Mouse (Mus musculus) thymus, adult 2 months (tissue): ENCODE data around the gene Golph3. TPM values are rescaled to one million over a fixed set of nuclear protein-coding genes. Genes with fewer than 3 reads are reported as not detected.
A peak's percentile ranks its signal among the peaks of the same experiment; 100 is the strongest.

Source experiments
- DNase-seq: peaks from one replicate; pipeline ENCODE4 v3.0.0; 2021
- H3K27ac ChIP-seq: fragments of 200-500 bp; 2 replicates; pipeline ENCODE4 v1.5.1; 2012; ENCODE audit warnings: low read length, control low read depth; ENCODE audit not compliant: control insufficient read depth, insufficient read depth
- H3K27me3 ChIP-seq: fragments of 200-500 bp; 2 replicates; pipeline ENCODE4 v1.6.1; 2012; ENCODE audit warnings: mild to moderate bottlenecking, low read length, moderate library complexity, mixed read lengths; ENCODE audit not compliant: control insufficient read depth, insufficient read depth
- H3K36me3 ChIP-seq: fragments of 200-500 bp; 2 replicates; pipeline ENCODE4 v1.6.1; 2012; ENCODE audit warnings: mild to moderate bottlenecking, low read length, moderate library complexity; ENCODE audit not compliant: control insufficient read depth, insufficient read depth
- H3K4me1 ChIP-seq: fragments of 200-500 bp; replicated peaks from 2 replicates; pipeline ENCODE4 v1.6.1; 2012; ENCODE audit warnings: low read length; ENCODE audit not compliant: control insufficient read depth, insufficient read depth
- H3K4me3 ChIP-seq: fragments of 200-500 bp; 2 replicates; pipeline ENCODE4 v1.5.1; 2012; ENCODE audit warnings: mild to moderate bottlenecking, low read length, control low read depth, moderate library complexity; ENCODE audit not compliant: control insufficient read depth, insufficient read depth
- CTCF ChIP-seq: fragments of 200-500 bp; IDR thresholded peaks from 2 replicates; pipeline ENCODE4 v1.5.1; 2012; ENCODE audit warnings: mild to moderate bottlenecking, control low read depth, low read length, moderate library complexity, borderline replicate concordance; ENCODE audit not compliant: control insufficient read depth, poor library complexity, insufficient read depth; ENCODE audit errors: extremely low read depth
- POLR2A ChIP-seq: fragments of 200-500 bp; IDR thresholded peaks from 2 replicates; pipeline ENCODE4 v1.6.1; 2012; ENCODE audit warnings: mild to moderate bottlenecking, low read length, control low read depth, moderate library complexity; ENCODE audit not compliant: control insufficient read depth, poor library complexity, insufficient read depth; ENCODE audit errors: extremely low read depth
- WGBS: fragments of 180-500 bp; shearing (Covaris S2); methylation state at CpG from one replicate; pipeline ENCODE4 v1.1.7; 2018; 5-methylcytosine and 5-hydroxymethylcytosine counted together
- polyA plus RNA-seq: library from polyadenylated mRNA; depleted of rRNA; stranded (reverse); fragments of >200 nt; gene quantifications from 2 replicates; pipeline ENCODE4 v1.2.3, GENCODE M21; 2012

The Golph3 gene
- polyA plus RNA-seq, 1 experiment = 95.5 TPM

DNA sequence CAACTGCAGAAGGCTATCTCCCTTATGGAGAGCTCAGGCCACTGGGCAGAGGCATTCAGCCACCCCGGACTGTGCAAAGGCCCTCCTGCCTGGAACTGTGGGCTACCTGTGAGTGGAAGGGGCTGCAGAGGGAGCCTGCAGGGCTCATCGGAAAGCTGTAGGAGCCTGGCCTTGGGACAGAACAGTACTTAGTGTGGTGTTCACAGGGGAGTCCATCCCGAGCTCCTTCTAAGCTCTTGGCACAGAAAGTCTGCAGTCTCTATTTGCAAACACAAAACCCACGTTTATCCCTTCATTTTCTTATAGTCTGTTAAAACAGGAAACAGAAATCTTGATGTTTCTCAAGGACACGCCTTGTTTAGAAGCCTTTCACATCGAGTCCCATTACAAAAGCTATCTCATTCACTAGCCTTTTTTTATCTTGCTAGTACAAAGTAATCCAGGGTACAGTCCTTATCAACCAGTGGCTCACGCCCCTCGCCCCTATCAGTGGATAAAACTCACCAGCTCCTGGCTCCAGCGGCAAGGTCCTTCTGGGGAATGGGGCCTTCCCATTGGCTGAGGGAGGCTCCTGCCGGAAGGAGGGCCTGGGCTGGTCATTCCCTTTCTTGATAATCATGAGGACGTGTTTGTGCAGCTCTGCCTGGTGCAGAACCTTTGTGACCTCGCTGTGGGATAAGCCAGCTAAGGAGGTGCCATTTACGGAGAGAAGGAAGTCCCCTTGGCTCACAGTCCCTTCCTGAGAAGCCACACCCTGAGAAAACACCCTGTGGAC is 46.2 kb downstream of the Golph3 start:
- WGBS = 82% methylated on average over 13 of the region's 13 CpGs
- no peak overlapping the region for H3K27ac ChIP-seq
- DNase-seq = no peak

DNA sequence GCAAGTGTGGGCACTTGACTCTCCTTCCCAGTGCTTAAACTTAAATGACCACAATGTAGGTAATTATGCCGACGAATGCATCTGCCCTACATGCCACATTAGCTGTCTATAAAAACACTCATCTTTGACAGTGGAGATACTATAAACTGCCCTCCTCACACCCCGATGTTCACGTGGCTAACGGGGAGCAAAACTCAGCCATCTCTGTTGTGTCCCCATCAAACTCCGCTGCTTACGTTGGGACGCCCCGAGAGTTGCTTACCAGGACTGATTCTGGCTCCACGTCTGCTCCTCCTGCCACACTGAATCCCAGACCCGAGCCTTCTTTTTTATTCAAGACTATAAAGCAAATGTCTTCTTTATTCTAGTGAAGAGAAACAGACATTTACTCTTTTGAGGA is 47.1 kb downstream of the Golph3 start:
- Histone ChIP-seq H3K4me3 (no peak overlapping the region), H3K27ac (no peak overlapping the region), H3K4me1 (peaks cover 2% of the 10 kb centered on the region), H3K36me3 (no peaks in the 10 kb centered on the region), H3K27me3 (no peaks in the 10 kb centered on the region)
- DNase-seq = no peak
- TF ChIP-seq CTCF = no peak
- TF ChIP-seq POLR2A = no peak
- WGBS = 96% methylated on average over 11 of the region's 11 CpGs

More for the DNA sequence above, 46.2 kb downstream of the Golph3 start:
- Histone ChIP-seq H3K4me3 (no peak overlapping the region), H3K36me3 (no peaks in the 10 kb centered on the region), H3K27me3 (no peaks in the 10 kb centered on the region), H3K4me1 (peaks cover 2% of the 10 kb centered on the region)
- TF ChIP-seq CTCF (no peak), POLR2A (no peak)

GRCm38 (mm10) chr15:12368850-12369249 is 47.6 kb downstream of the Golph3 start:
- H3K27ac ChIP-seq = no peak overlapping the region
- no peak for DNase-seq
- 95% methylated on average over 4 of the region's 4 CpGs for WGBS
- peaks cover 2% of the 10 kb centered on the region for H3K4me1 ChIP-seq
- H3K27me3 ChIP-seq = no peaks in the 10 kb centered on the region
- no peak overlapping the region for H3K4me3 ChIP-seq
- TF ChIP-seq POLR2A (no peak), CTCF (no peak)
- no peaks in the 10 kb centered on the region for H3K36me3 ChIP-seq

DNA sequence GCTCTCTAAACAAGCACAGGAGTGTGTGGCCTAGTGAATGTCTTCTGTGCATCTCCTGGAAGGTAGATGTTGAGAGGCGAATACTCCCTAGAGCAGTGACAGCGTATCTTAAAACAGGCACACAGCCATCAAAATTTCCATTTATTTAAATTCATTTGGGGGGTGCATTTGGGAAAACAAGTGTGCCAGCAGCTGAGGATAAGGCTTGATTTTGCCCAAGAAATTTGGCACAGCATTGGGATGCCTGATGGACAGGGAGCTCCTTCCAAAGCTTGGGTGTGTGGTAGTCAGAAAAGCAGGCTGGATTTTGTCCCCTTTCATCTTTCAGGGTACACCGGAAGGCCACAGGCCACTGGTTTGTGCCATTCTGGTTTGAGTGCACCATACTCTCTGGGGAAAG is 48.8 kb downstream of the Golph3 start:
- DNase-seq = no peak
- no peaks in the 10 kb centered on the region for H3K27me3 ChIP-seq
- H3K36me3 ChIP-seq = no peaks in the 10 kb centered on the region
- TF ChIP-seq POLR2A = no peak
- TF ChIP-seq CTCF = no peak
- WGBS = 97% methylated on average over 3 of the region's 3 CpGs
- no peak overlapping the region for H3K4me3 ChIP-seq
- peaks cover 4% of the 10 kb centered on the region for H3K4me1 ChIP-seq
- H3K27ac ChIP-seq = no peak overlapping the region

- H3K4me1 ChIP-seq = peaks cover 13% of the 10 kb centered on the region
- H3K36me3 ChIP-seq = no peaks in the 10 kb centered on the region
- no peak overlapping the region for H3K27ac ChIP-seq
- H3K27me3 ChIP-seq = no peaks in the 10 kb centered on the region
- TF ChIP-seq CTCF = peak; percentile 61; the same call in 1 of the 2 replicates
- TF ChIP-seq POLR2A = no peak
- H3K4me3 ChIP-seq = no peak overlapping the region
- peak; percentile 74 for DNase-seq
- 6% methylated on average over 8 of the region's 8 CpGs for WGBS
Measured at GRCm38 (mm10) chr15:12371183-12371582, 49.9 kb downstream of the Golph3 start.

DNA sequence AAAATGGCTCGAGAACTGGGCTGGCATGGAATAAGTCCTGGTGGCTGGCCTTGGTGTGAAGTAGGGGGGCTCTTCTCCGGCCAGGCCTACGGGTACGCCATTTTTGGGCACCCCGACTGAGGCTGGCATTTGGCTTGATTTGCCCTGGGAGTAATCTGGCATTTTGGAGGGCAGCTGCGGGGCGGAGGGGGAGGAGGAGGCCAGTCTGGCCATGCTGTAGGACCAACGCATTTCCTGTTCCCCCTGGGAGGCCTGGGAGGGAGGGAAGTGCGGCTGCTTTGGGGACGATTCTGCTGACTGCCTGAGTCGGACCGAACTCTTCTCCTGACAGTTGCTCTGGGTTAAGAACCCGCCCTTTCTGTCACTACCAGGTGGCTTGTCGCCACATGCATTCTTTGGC is 52.2 kb downstream of the Golph3 start:
- peaks cover 20% of the 10 kb centered on the region for H3K4me1 ChIP-seq
- H3K4me3 ChIP-seq = no peak overlapping the region
- WGBS = 90% methylated on average over 14 of the region's 14 CpGs
- no peaks in the 10 kb centered on the region for H3K36me3 ChIP-seq
- TF ChIP-seq CTCF (no peak), POLR2A (no peak)
- no peak overlapping the region for H3K27ac ChIP-seq
- no peaks in the 10 kb centered on the region for H3K27me3 ChIP-seq
- DNase-seq = no peak

- H3K36me3 ChIP-seq = no peaks in the 10 kb centered on the region
- no peak overlapping the region for H3K27ac ChIP-seq
- peaks cover 20% of the 10 kb centered on the region for H3K4me1 ChIP-seq
- no peaks in the 10 kb centered on the region for H3K27me3 ChIP-seq
- TF ChIP-seq POLR2A (no peak), CTCF (no peak)
- WGBS = 94% methylated on average over 6 of the region's 6 CpGs
- DNase-seq = no peak
- no peak overlapping the region for H3K4me3 ChIP-seq
Measured at GRCm38 (mm10) chr15:12373918-12374317, 52.7 kb downstream of the Golph3 start.
